Mouse (Mus musculus) stomach, postnatal 0 days (tissue): ENCODE data around the gene D17Wsu92e.

ENCODE experiments used
- CTCF ChIP-seq: IDR thresholded peaks from 2 replicates; pipeline ENCODE4 v1.5.1; 2016; ENCODE audit warnings: antibody characterized with exemption, low read depth, mild to moderate bottlenecking, moderate library complexity
- EP300 ChIP-seq: optimal IDR thresholded peaks from 2 replicates; pipeline ENCODE3; 2016; ENCODE audit warnings: antibody characterized with exemption

DNA sequence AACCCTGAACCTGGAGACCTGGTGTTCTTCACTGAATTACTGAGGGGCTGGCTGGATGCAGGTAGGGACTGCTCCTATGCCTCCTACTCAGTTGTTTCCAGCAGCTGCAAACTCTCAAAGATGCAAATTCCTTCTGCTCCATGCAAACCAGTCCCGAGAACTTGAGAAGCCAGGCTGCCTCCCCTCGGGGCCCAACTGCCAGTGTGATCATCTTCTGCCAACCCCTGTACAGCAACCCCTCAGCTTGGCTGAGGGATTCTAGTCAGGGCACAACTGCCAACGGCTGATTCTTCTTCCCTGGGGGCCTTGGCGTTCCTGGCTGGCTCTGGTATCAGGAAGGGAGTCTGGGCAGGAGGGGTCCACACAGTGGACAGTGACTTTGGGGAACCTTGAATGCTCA lies 74.0 kb downstream of the D17Wsu92e start:
- TF ChIP-seq CTCF (no peak), EP300 (no peak)
